Mouse (Mus musculus): ENCODE data around the gene Hba-a1. TPM values are rescaled to one million over a fixed set of nuclear protein-coding genes. Genes with fewer than 3 reads are reported as not detected.

Hba-a1 gene
- total RNA-seq, 2 experiments from 2014 or later: 247 to 343 TPM

- Histone ChIP-seq H3K27ac (no peak overlapping the region), H3K4me3 (no peak overlapping the region)
- DNase-seq (ENCODE audit: extremely low spot score in 1 of 2, low spot score in 2 of 2): no peak
- intact Hi-C loops (cut with DNase I): no loop called here
- TF ChIP-seq CTCF (IDR thresholded peaks at IDR 0.05): no peak
Measured at GRCm38 (mm10) chr11:32265117-32265738, 18.1 kb upstream of the Hba-a1 start.

GRCm38 (mm10) chr11:32266194-32266593 is 17.1 kb upstream of the Hba-a1 start:
- H3K4me3 ChIP-seq: no peak overlapping the region
- TF ChIP-seq CTCF (IDR thresholded peaks at IDR 0.05): no peak
- no peak overlapping the region for H3K27ac ChIP-seq
- DNase-seq (ENCODE audit: extremely low spot score in 1 of 2, low spot score in 2 of 2): no peak
- intact Hi-C loops (cut with DNase I): no loop called here

GRCm38 (mm10) chr11:32266776-32267175 is 16.5 kb upstream of the Hba-a1 start:
- peak overlapping the region; percentile 87 for H3K4me3 ChIP-seq
- intact Hi-C loops (cut with DNase I): no loop called here
- peak overlapping the region; percentile 97 for H3K27ac ChIP-seq
- TF ChIP-seq CTCF (IDR thresholded peaks at IDR 0.05): no peak
- DNase-seq (ENCODE audit: extremely low spot score in 1 of 2, low spot score in 2 of 2): no peak

- Histone ChIP-seq H3K27ac (peak within 1 kb of the TSS; percentile 97), H3K4me3 (peak within 1 kb of the TSS; percentile 87)
- no peak; the same call in 1 of the 2 replicates for TF ChIP-seq CTCF (IDR thresholded peaks at IDR 0.05)
- intact Hi-C loops (cut with DNase I): no loop called here
- peak; percentile 96 for DNase-seq (ENCODE audit: extremely low spot score in 1 of 2, low spot score in 2 of 2)
Measured at GRCm38 (mm10) chr11:32267188-32267884, 16.0 kb upstream of the Hba-a1 start, which contains the start of gene Nprl3. TSS of gene Nprl3 (minus strand) at chr11:32267707.

GRCm38 (mm10) chr11:32267964-32268363 is 15.3 kb upstream of the Hba-a1 start:
- Histone ChIP-seq H3K27ac (peak overlapping the region; percentile 97), H3K4me3 (peak overlapping the region; percentile 87)
- intact Hi-C loops (cut with DNase I): no loop called here
- no peak for DNase-seq (ENCODE audit: extremely low spot score in 1 of 2, low spot score in 2 of 2)
- no peak for TF ChIP-seq CTCF (IDR thresholded peaks at IDR 0.05)

- H3K4me3 ChIP-seq: no peak overlapping the region
- no peak for TF ChIP-seq CTCF (IDR thresholded peaks at IDR 0.05)
- intact Hi-C loops (cut with DNase I): no loop called here
- no peak overlapping the region for H3K27ac ChIP-seq
- no peak for DNase-seq (ENCODE audit: extremely low spot score in 1 of 2, low spot score in 2 of 2)
Measured at GRCm38 (mm10) chr11:32268952-32269351, 14.4 kb upstream of the Hba-a1 start.

- H3K27ac ChIP-seq: no peak overlapping the region
Measured at GRCm38 (mm10) chr11:32271178-32271577, 12.1 kb upstream of the Hba-a1 start.

GRCm38 (mm10) chr11:32276347-32276746 is 7.0 kb upstream of the Hba-a1 start, which contains the start of gene Hba-x:
TSS of gene Hba-x (plus strand) at chr11:32276400.
- TF ChIP-seq CTCF (IDR thresholded peaks at IDR 0.05): no peak
- no peak for DNase-seq (ENCODE audit: extremely low spot score in 1 of 2, low spot score in 2 of 2)
- intact Hi-C loops (cut with DNase I): loop anchor here (5.0 kb wide), 1 partner anchor 79 kb away; no protein-coding TSS in a partner anchor
- Histone ChIP-seq H3K27ac (no peak within 1 kb of the TSS), H3K4me3 (no peak within 1 kb of the TSS)

More at GRCm38 (mm10) chr11:32271178-32271577, 12.1 kb upstream of the Hba-a1 start:
- TF ChIP-seq CTCF (IDR thresholded peaks at IDR 0.05): no peak
- H3K4me3 ChIP-seq: no peak overlapping the region
- intact Hi-C loops (cut with DNase I): no loop called here
- no peak for DNase-seq (ENCODE audit: extremely low spot score in 1 of 2, low spot score in 2 of 2)

- no peak for TF ChIP-seq CTCF (IDR thresholded peaks at IDR 0.05)
- Histone ChIP-seq H3K27ac (no peak overlapping the region), H3K4me3 (no peak overlapping the region)
- DNase-seq (ENCODE audit: extremely low spot score in 1 of 2, low spot score in 2 of 2): no peak
- intact Hi-C loops (cut with DNase I): loop anchor here (5.0 kb wide), 1 partner anchor 81 kb away; no protein-coding TSS in a partner anchor
Measured at GRCm38 (mm10) chr11:32277736-32278457, 5.4 kb upstream of the Hba-a1 start.

- H3K4me3 ChIP-seq: no peak overlapping the region
- DNase-seq (ENCODE audit: extremely low spot score in 1 of 2, low spot score in 2 of 2): no peak
- intact Hi-C loops (cut with DNase I): loop anchor here (5.0 kb wide), 1 partner anchor 81 kb away; no protein-coding TSS in a partner anchor
- TF ChIP-seq CTCF (IDR thresholded peaks at IDR 0.05): no peak
- H3K27ac ChIP-seq: no peak overlapping the region
Measured at GRCm38 (mm10) chr11:32278458-32278957, 4.8 kb upstream of the Hba-a1 start.

- H3K4me3 ChIP-seq: no peak overlapping the region
- intact Hi-C loops (cut with DNase I): no loop called here
- TF ChIP-seq CTCF (IDR thresholded peaks at IDR 0.05): no peak
- no peak for DNase-seq (ENCODE audit: extremely low spot score in 1 of 2, low spot score in 2 of 2)
- H3K27ac ChIP-seq: no peak overlapping the region
Measured at GRCm38 (mm10) chr11:32280646-32281045, 2.7 kb upstream of the Hba-a1 start.

All from left cerebral cortex, adult 2 months (tissue).